ENCODE assay signal across 8 mouse cellular contexts in the genomic region with DNA sequence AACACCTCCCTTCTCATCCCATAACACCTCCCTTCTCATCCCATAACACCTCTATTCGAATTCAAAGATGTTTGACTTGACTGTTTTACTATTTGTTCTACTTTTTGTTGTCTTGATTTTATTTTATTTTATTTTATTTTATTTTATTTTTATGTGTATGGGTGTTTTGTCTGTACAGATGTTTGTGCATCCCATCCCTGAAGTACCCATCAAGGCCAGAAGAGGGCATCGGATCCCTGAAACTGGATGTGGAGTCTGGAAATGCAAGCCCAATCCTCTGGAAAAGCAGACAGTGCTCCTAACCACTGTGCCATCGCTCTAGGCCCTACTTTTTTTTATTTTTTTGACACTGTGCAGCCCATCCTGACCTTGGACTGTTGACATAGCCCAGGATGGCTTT.
A peak's percentile ranks its signal among the peaks of the same experiment; 100 is the strongest.
DNase-seq lines count a peak whose midpoint lies in the region; ATAC-seq and TF ChIP-seq lines count a peak whose summit lies in the region.

No protein-coding gene starts in this region.

- CTCF ChIA-PET in Patski (lab: Charles Lee) = no interaction called here

- peak; percentile 65 to 73 for DNase-seq in cerebellum, postnatal 10 days
- DNase-seq in left cerebral cortex, postnatal 14 days (ENCODE audit: low spot score in 2 of 2) = peak; percentile 35 to 39
- DNase-seq in left cerebral cortex, postnatal 10 days (ENCODE audit: extremely low spot score in 1 of 2, low spot score in 2 of 2) = no peak
- no peak for DNase-seq in Patski (ENCODE audit: low read depth, low spot score)
- DNase-seq in kidney, postnatal 4 days = peak; percentile 64 to 68
- DNase-seq in yolk sac, embryonic 10.5 days (ENCODE audit: low spot score) = no peak

- no peaks in the 10 kb centered on the region for H3K27me3 ChIP-seq in Patski

- no peak for ATAC-seq in cerebellum, adult (ENCODE audit: insufficient number of reproducible peaks, low FRiP score, low TSS enrichment)
- ATAC-seq in Patski = no peak
- no peak for ATAC-seq in frontal cortex, adult (ENCODE audit: low TSS enrichment)

- intact Hi-C loops in left cerebral cortex, postnatal 14 days (cut with DNase I) = no loop called here
- intact Hi-C loops in left cerebral cortex, postnatal 10 days (cut with DNase I) = no loop called here

- peak; percentile 62 for TF ChIP-seq CTCF in Patski (IDR thresholded peaks at IDR 0.05)

- in situ Hi-C loops in Patski (cut with MboI; ENCODE audit: low pct_unique_long_range_greater_than_20kb) = loop anchor here (10.0 to 25.0 kb wide), 2 partner anchors 130 to 563 kb away; no protein-coding TSS in a partner anchor

- POLR2A ChIA-PET in Patski (lab: Charles Lee) = no interaction called here

Comparison
In these comparisons a context has a peak if more than half of its experiments do, and no peak if none do; other contexts are left out.
1. DNase-seq: peak in cerebellum, postnatal 10 days (2 of 2), left cerebral cortex, postnatal 14 days (2 of 2) and kidney, postnatal 4 days (2 of 2); none in left cerebral cortex, postnatal 10 days (0 of 2), Patski (single experiment) and yolk sac, embryonic 10.5 days (single experiment).